Mouse (Mus musculus) neural tube, embryonic 11.5 days (tissue): Measurements from ENCODE around the gene Drg1. TPM values are rescaled to one million over a fixed set of nuclear protein-coding genes. Genes with fewer than 3 reads are reported as not detected.
A peak's percentile ranks its signal among the peaks of the same experiment; 100 is the strongest.

Experiments used
- ATAC-seq: fragments of 200-750 bp; cut with Nextera tagmentation; 2 replicates; pipeline ENCODE4 v1.8.0; 2017; ENCODE audit warnings: moderate number of reproducible peaks, mild to moderate bottlenecking, moderate TSS enrichment, moderate library complexity; ENCODE audit not compliant: insufficient read depth, low FRiP score, low TSS enrichment
- DNase-seq: peaks from one replicate; pipeline ENCODE4 v3.0.0-alpha.2; 2015; ENCODE audit warnings: low spot score
- H3K27ac ChIP-seq: fragments of 300-500 bp; sonication (generic); 2 replicates; pipeline ENCODE4 v1.5.1; 2014; ENCODE audit warnings: low read depth, mild to moderate bottlenecking, low read length
- H3K27me3 ChIP-seq: fragments of 300-500 bp; sonication (generic); 2 replicates; pipeline ENCODE4 v1.6.1; 2014; ENCODE audit warnings: mild to moderate bottlenecking, low read length, mixed read lengths; ENCODE audit not compliant: control insufficient read depth, insufficient read depth
- H3K36me3 ChIP-seq: fragments of 300-500 bp; sonication (generic); 2 replicates; pipeline ENCODE4 v1.6.1; 2014; ENCODE audit warnings: mild to moderate bottlenecking, low read length, moderate library complexity, mixed read lengths; ENCODE audit not compliant: control insufficient read depth, insufficient read depth
- H3K4me1 ChIP-seq: fragments of 300-500 bp; sonication (generic); 2 replicates; pipeline ENCODE4 v1.6.1; 2014; ENCODE audit warnings: low read length, mixed read lengths; ENCODE audit not compliant: control insufficient read depth, insufficient read depth
- H3K4me2 ChIP-seq: fragments of 300-500 bp; sonication (generic); 2 replicates; pipeline ENCODE4 v1.6.1; 2014; ENCODE audit warnings: low read depth, mild to moderate bottlenecking, moderate library complexity
- H3K4me3 ChIP-seq: fragments of 300-500 bp; sonication (generic); 2 replicates; pipeline ENCODE4 v1.5.1; 2014; ENCODE audit warnings: low read depth, low read length
- H3K9ac ChIP-seq: fragments of 300-500 bp; sonication (generic); 2 replicates; pipeline ENCODE4 v1.6.1; 2014; ENCODE audit warnings: mild to moderate bottlenecking, low read length
- H3K9me3 ChIP-seq: fragments of 300-500 bp; sonication (generic); 2 replicates; pipeline ENCODE4 v1.6.1; 2016; ENCODE audit warnings: low read length; ENCODE audit not compliant: control insufficient read depth
- WGBS: fragments of 180-500 bp; shearing (Covaris S2); extraction: QIAGEN DNeasy Blood & Tissue Kit; methylation state at CpG from one replicate; pipeline ENCODE4 v1.1.7; 2014; 5-methylcytosine and 5-hydroxymethylcytosine counted together
- polyA plus RNA-seq: library from polyadenylated mRNA; unstranded; fragments of >200 nt; fragmentation: Nextera tagmentation; extraction: Ambion mirVana; gene quantifications from 2 replicates; pipeline ENCODE4 v1.2.1, GENCODE M21; 2014

Drg1 gene
- polyA plus RNA-seq, 1 experiment from 2014 or later = 301 TPM

GRCm38 (mm10) chr11:3292711-3293249 lies 26.6 kb upstream of the Drg1 start:
- H3K9ac ChIP-seq = peak overlapping the region; percentile 99
- H3K27me3 ChIP-seq = no peaks in the 10 kb centered on the region
- H3K27ac ChIP-seq = peak overlapping the region; percentile 100
- DNase-seq (peak; percentile 91), ATAC-seq (peak; percentile 45)
- H3K4me1 ChIP-seq = peaks cover 23% of the 10 kb centered on the region
- H3K4me2 ChIP-seq = peak overlapping the region; percentile 100
- 2% methylated on average over 8 of the region's 8 CpGs for WGBS
- H3K4me3 ChIP-seq = peak overlapping the region; percentile 92
- H3K36me3 ChIP-seq = peaks cover 23% of the 10 kb centered on the region
- no peaks in the 10 kb centered on the region for H3K9me3 ChIP-seq

GRCm38 (mm10) chr11:3292062-3292421 lies 25.8 kb upstream of the Drg1 start:
- peak overlapping the region; percentile 92 for H3K4me3 ChIP-seq
- H3K4me1 ChIP-seq = peaks cover 23% of the 10 kb centered on the region
- ATAC-seq (peak; percentile 29), DNase-seq (peak; percentile 85)
- H3K27me3 ChIP-seq = no peaks in the 10 kb centered on the region
- H3K4me2 ChIP-seq = peak overlapping the region; percentile 100
- peaks cover 18% of the 10 kb centered on the region for H3K36me3 ChIP-seq
- WGBS = 0% methylated on average over 8 of the region's 8 CpGs
- H3K9ac ChIP-seq = peak overlapping the region; percentile 99
- peak overlapping the region; percentile 100 for H3K27ac ChIP-seq
- no peaks in the 10 kb centered on the region for H3K9me3 ChIP-seq

DNA sequence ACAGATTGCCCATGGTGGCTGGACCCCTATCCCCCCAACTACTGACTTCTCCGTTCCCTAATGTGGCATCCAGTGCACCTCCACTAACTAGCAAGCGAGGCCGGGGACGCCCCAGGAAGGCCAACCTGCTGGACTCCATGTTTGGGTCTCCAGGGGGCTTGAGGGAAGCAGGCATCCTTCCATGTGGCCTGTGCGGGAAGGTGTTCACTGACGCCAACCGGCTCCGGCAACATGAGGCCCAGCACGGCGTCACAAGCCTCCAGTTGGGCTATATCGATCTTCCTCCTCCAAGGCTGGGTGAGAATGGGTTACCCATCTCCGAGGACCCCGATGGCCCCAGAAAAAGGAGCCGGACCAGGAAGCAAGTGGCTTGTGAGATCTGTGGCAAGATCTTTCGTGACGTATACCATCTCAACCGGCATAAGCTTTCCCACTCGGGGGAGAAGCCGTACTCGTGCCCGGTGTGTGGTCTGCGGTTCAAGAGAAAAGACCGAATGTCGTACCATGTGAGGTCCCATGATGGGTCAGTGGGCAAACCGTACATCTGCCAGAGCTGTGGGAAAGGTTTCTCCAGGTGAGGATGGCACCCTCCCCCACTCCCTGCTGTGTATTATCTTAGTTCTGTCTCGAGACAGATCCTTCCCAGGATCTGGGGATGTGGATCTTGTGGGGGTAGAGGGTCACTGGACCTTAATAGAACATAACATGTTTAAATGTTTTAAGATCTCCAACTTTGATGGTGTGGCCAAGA lies 25.3 kb upstream of the Drg1 start:
- Histone ChIP-seq H3K4me2 (peak overlapping the region; percentile 100), H3K9ac (peak overlapping the region; percentile 99), H3K27me3 (no peaks in the 10 kb centered on the region), H3K36me3 (peaks cover 16% of the 10 kb centered on the region), H3K4me1 (peaks cover 23% of the 10 kb centered on the region), H3K27ac (peak overlapping the region; percentile 100), H3K9me3 (no peaks in the 10 kb centered on the region), H3K4me3 (peak overlapping the region; percentile 92)
- under 1% methylated on average over 26 of the region's 26 CpGs for WGBS
- DNase-seq (peak; percentile 52), ATAC-seq (no peak)

- peak overlapping the region; percentile 92 for H3K4me3 ChIP-seq
- H3K4me2 ChIP-seq = peak overlapping the region; percentile 100
- peaks cover 14% of the 10 kb centered on the region for H3K36me3 ChIP-seq
- H3K27me3 ChIP-seq = no peaks in the 10 kb centered on the region
- H3K9ac ChIP-seq = peak overlapping the region; percentile 99
- DNase-seq = peak; percentile 53
- peak overlapping the region; percentile 100 for H3K27ac ChIP-seq
- no peaks in the 10 kb centered on the region for H3K9me3 ChIP-seq
- ATAC-seq = no peak
- WGBS = under 1% methylated on average over 50 of the region's 50 CpGs
- peaks cover 21% of the 10 kb centered on the region for H3K4me1 ChIP-seq
Observed at GRCm38 (mm10) chr11:3290640-3291310, 24.6 kb upstream of the Drg1 start.

DNA sequence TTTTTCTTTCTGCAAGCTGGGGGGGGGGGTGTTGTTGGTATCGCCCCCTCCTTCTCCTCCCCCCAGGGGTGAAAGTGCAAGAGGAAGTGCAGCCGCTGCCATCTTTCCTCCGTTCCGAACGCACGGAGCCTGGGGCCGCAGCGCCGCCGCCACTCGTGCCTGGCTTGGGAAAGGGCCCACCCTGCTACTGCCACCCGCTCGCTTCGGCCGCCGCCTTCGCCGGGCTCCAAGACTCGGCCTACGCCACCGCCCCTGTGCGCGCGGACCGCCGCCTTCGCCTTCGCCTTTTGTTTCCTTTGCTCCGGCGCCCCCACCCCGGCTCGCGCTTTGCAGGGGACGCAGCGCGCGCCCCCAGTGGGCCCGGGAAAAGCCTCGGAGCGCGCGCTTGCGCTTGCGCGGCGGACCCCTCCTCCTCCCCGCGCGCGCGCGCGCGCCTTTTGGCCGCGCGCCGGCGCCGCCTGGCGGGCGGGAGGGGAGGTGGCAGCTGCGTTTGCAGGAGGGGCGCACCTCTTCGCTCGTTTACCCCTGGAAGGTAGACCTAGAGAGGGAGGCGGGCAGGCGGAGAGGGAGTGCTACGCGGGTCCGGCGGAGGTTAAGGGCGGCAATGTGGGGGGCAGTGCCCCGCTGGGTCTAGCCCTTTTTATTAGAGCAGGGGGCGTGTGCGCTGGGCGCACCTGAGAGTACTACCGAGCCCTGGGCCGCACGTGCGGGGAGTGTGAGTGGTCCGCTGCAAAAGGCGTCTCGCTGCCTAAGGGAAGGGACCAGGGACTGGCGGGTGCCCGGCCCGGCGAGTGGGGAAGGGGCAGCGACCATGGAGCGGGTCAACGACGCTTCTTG lies 23.8 kb upstream of the Drg1 start:
- H3K9ac ChIP-seq = peak overlapping the region; percentile 99
- H3K9me3 ChIP-seq = no peaks in the 10 kb centered on the region
- peak overlapping the region; percentile 92 for H3K4me3 ChIP-seq
- DNase-seq = peak; percentile 96
- H3K27me3 ChIP-seq = no peaks in the 10 kb centered on the region
- H3K4me1 ChIP-seq = peaks cover 16% of the 10 kb centered on the region
- H3K36me3 ChIP-seq = peaks cover 10% of the 10 kb centered on the region
- WGBS = under 1% methylated on average over 86 of the region's 92 CpGs
- H3K27ac ChIP-seq = peak overlapping the region; percentile 100
- peak; percentile 33 for ATAC-seq
- H3K4me2 ChIP-seq = peak overlapping the region; percentile 100

DNA sequence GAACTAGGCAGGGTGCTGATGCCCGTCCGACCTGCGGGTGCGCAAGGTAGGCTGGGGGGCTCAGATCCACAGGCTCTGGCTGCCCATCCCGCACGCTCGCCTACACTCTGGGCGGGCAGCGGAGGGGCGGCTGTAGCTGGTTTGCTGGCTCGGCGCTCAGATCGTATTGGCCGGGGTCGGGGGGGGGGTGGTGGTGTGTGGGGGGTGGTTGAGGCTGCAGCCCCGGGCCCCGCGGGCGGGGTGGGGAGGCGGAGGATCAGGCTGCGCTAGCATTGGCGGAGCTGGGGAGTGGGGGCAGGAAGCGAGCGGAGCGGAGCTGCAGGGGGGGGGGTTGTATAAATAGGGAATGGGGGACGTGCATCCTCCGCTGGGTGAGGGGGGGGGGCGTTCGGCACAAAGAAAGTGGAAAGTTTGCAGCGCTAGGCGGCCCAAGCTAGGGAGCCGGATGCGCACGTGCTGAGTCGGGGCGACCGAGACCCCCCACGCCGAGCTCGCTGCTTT lies 23.1 kb upstream of the Drg1 start:
- 2% methylated on average over 24 of the region's 40 CpGs for whole genome bisulfite sequencing
- Histone ChIP-seq H3K9ac (peak overlapping the region; percentile 99), H3K4me1 (peaks cover 13% of the 10 kb centered on the region), H3K4me3 (peak overlapping the region; percentile 92), H3K9me3 (no peaks in the 10 kb centered on the region), H3K27ac (peak overlapping the region; percentile 100), H3K4me2 (peak overlapping the region; percentile 100), H3K36me3 (peaks cover 7% of the 10 kb centered on the region), H3K27me3 (no peaks in the 10 kb centered on the region)
- peak; percentile 76 for ATAC-seq
- DNase-seq = peak; percentile 93

DNA sequence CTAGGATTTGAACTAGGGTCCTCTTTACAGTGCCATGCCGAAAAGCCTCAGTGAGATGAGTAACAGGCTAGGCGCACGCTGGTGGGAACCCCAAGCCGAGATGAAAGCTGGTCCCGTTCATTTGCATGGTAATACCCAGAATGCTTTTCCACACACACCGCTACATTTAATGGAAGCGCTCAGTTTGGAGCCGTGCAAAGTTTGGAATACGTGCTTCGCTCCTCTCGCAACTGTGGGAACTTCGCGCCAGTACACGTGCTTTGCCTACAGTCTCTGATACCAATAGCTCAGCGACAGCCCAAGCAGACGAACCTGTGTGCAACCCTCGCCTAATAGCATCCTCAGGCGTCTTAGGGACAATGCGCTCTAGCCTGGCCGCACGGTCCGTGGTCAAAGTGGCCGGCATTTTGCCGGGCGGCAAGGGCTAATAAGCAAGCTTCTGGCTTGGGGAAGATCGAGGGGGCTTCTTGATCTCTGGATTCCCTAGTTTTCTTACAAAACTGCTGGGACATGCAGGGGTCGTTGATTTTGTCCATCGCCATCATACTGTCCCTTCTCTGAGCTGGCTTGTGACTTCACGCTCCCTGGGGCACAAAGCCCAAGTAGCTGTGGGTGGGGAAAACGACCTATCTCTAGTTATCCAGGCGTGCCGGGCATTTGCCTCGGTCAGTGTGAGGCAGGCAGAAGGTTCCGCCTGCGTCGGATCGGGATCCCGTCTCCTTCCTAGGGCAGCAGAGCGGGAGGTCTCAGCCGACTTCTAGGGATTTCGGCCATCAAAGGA lies 22.5 kb upstream of the Drg1 start, which contains the start of gene Patz1:
TSS of gene Patz1 (plus strand) at position 354 of the 781 bp plus-strand sequence.
- DNase-seq (peak; percentile 82), ATAC-seq (peak; percentile 25)
- Histone ChIP-seq H3K4me2 (peak within 1 kb of the TSS; percentile 100), H3K27me3 (no peaks in the 10 kb centered on the region), H3K9me3 (no peaks in the 10 kb centered on the region), H3K4me1 (peaks cover 6% of the 10 kb centered on the region), H3K4me3 (peak within 1 kb of the TSS; percentile 92), H3K27ac (peak within 1 kb of the TSS; percentile 100), H3K36me3 (peaks cover 3% of the 10 kb centered on the region; the same call in 1 of the 2 replicates), H3K9ac (peak within 1 kb of the TSS; percentile 99)
- under 1% methylated on average over 41 of the region's 41 CpGs for WGBS
